Mouse (Mus musculus) lung, postnatal 14 days (tissue): ENCODE data around the gene Hist1h2ai.
"Not testable (repeated sequence)": the region's sequence is repeated elsewhere in the genome, so short reads cannot be mapped to it uniquely, and the experiment has no call there.

Experiments used
- DNase-seq: peaks from one replicate; pipeline ENCODE4 v3.0.0; 2021

Gene Hist1h2ai

GRCm38 (mm10) chr13:21729544-21729943 is 13.3 kb downstream of the Hist1h2ai start:
- DNase-seq: no peak

- no peak for DNase-seq
Observed at GRCm38 (mm10) chr13:21733466-21733865, 17.2 kb downstream of the Hist1h2ai start.

GRCm38 (mm10) chr13:21734010-21734905 is 18.0 kb downstream of the Hist1h2ai start:
- DNase-seq: peak; percentile 85

GRCm38 (mm10) chr13:21734906-21735767 is 18.9 kb downstream of the Hist1h2ai start, which contains the start of gene Hist1h4j:
Gene Hist1h4j (plus strand): TSS chr13:21735064.
- DNase-seq: peak; percentile 67

GRCm38 (mm10) chr13:21745006-21745405 is 28.8 kb downstream of the Hist1h2ai start:
- no peak for DNase-seq

- DNase-seq: no peak
Observed at GRCm38 (mm10) chr13:21749387-21750158, 33.4 kb downstream of the Hist1h2ai start.

- peak; percentile 86 for DNase-seq
Observed at GRCm38 (mm10) chr13:21750159-21751017, 34.2 kb downstream of the Hist1h2ai start, which contains the start of gene Hist1h4k. Gene Hist1h4k (minus strand): TSS chr13:21750505.

- DNase-seq: no peak
Observed at GRCm38 (mm10) chr13:21751417-21751816, 35.2 kb downstream of the Hist1h2ai start.

- DNase-seq: no peak
Observed at GRCm38 (mm10) chr13:21751827-21752226, 35.6 kb downstream of the Hist1h2ai start.

- no peak for DNase-seq
Observed at GRCm38 (mm10) chr13:21752356-21752755, 36.1 kb downstream of the Hist1h2ai start.

GRCm38 (mm10) chr13:21753051-21753523 is 36.9 kb downstream of the Hist1h2ai start:
- no peak for DNase-seq

GRCm38 (mm10) chr13:21753524-21754285 is 37.5 kb downstream of the Hist1h2ai start, which contains the start of the genes Hist1h2ak and Hist1h2bn:
Gene Hist1h2ak (minus strand): TSS chr13:21753827.
Gene Hist1h2bn (plus strand): TSS chr13:21754123.
- peak; percentile 54 for DNase-seq

GRCm38 (mm10) chr13:21754294-21755001 is 38.2 kb downstream of the Hist1h2ai start:
- not testable (repeated sequence) for DNase-seq

- no peak for DNase-seq
Observed at GRCm38 (mm10) chr13:21755707-21756106, 39.5 kb downstream of the Hist1h2ai start.
